Mouse (Mus musculus): ENCODE data around the gene Sis. TPM values are rescaled to one million over a fixed set of nuclear protein-coding genes. Genes with fewer than 3 reads are reported as not detected.

Sis gene
- polyA plus RNA-seq, 1 experiment from 2014 or later = not detected

Other genes starting within 250 kb of the Sis start
- gene Slitrk3, start 89.9 kb upstream of the Sis start, polyA plus RNA-seq (2015; fragmentation: Nextera tagmentation; extraction: Ambion mirVana) = 21.6 and 22.4 TPM in 2 replicates

Measured in midbrain, embryonic 15.5 days (tissue).